ENCODE assay signal across 11 mouse cellular contexts in the genomic region with DNA sequence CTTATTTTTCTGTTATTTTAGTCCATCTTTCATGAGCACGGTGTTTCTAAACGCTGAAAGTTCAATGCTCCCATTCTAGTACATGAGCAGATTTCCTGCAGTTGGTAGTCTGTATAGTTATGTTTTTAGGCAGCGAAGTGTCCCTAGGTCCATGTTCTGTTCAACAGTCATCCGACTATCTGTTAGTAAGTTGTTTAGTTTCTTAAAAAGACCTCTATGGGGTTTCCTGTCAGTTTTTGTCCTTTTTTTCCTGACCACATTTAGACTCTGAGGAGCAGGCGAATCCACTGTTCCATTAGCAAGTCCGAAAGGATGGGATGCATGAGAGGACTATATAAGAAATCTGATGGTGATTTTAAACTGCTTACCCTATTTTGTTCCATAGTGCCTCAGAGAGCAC. TPM values are rescaled to one million over a fixed set of nuclear protein-coding genes. Genes with fewer than 3 reads are reported as not detected.
"Had no signal": no experiment of that assay in that cellular context is flagged by ENCODE, and none has a peak within 500 bp of the region (broad histone marks: within the 10 kb centered on the region; RNA-seq: fewer than 3 reads in every experiment).

No protein-coding gene starts in this region.

RNA-seq across cellular contexts. Expression of a gene that starts 11.1 kb away (rescaled TPM):
- polyA plus RNA-seq: kidney, embryonic 16.5 days; limb, embryonic 13.5 days; liver, embryonic 12.5 days; liver, embryonic 15.5 days; lung, embryonic 15.5 days; midbrain, embryonic 10.5 days; midbrain, embryonic 15.5 days; neural tube, embryonic 14.5 days; stomach, embryonic 16.5 days; testis, adult 2 months; urinary bladder, adult 2 months had no signal

RNA-seq across cellular contexts. Expression of a gene that starts 14.1 kb away (rescaled TPM):
- polyA plus RNA-seq: kidney, embryonic 16.5 days; limb, embryonic 13.5 days; liver, embryonic 12.5 days; lung, embryonic 15.5 days; midbrain, embryonic 10.5 days; midbrain, embryonic 15.5 days; neural tube, embryonic 14.5 days had no signal
